Mouse (Mus musculus): Measurements from ENCODE around the gene Zfp69. TPM values are rescaled to one million over a fixed set of nuclear protein-coding genes. Genes with fewer than 3 reads are reported as not detected.
A peak's percentile ranks its signal among the peaks of the same experiment; 100 is the strongest.

Gene Zfp69
- total RNA-seq, 2 experiments from 2014 or later: 4.0 to 4.1 TPM

- DNase-seq: no peak
- intact Hi-C loops (cut with DNase I): loop anchor here (5.0 kb wide), 1 partner anchor 37 kb away; the partner anchor contains the start of gene Rims3
Measured at GRCm38 (mm10) chr4:120888884-120889283, 62.6 kb downstream of the Zfp69 start.

- peak; percentile 64 for DNase-seq
- intact Hi-C loops (cut with DNase I): loop anchor here (5.0 kb wide), 1 partner anchor 35 kb away; the partner anchor contains the start of gene Rims3
Measured at GRCm38 (mm10) chr4:120887381-120888112, 64.0 kb downstream of the Zfp69 start.

GRCm38 (mm10) chr4:120886811-120887210 is 64.7 kb downstream of the Zfp69 start:
- intact Hi-C loops (cut with DNase I): loop anchor here (5.0 kb wide), 1 partner anchor 35 kb away; the partner anchor contains the start of gene Rims3
- DNase-seq: no peak

- no peak for DNase-seq
- intact Hi-C loops (cut with DNase I): loop anchor here (5.0 kb wide), 1 partner anchor 34 kb away; the partner anchor contains the start of gene Rims3
Measured at GRCm38 (mm10) chr4:120886131-120886530, 65.4 kb downstream of the Zfp69 start.

GRCm38 (mm10) chr4:120885208-120886120 is 66.0 kb downstream of the Zfp69 start:
- intact Hi-C loops (cut with DNase I): loop anchor here (5.0 kb wide), 1 partner anchor 33 kb away; the partner anchor contains the start of gene Rims3
- DNase-seq: peak; percentile 53

GRCm38 (mm10) chr4:120882002-120882625 is 69.4 kb downstream of the Zfp69 start:
- DNase-seq: peak; percentile 47
- intact Hi-C loops (cut with DNase I): no loop called here

GRCm38 (mm10) chr4:120880731-120881432 is 70.6 kb downstream of the Zfp69 start:
- no peak for DNase-seq
- intact Hi-C loops (cut with DNase I): no loop called here

Small RNA genes lying within 50 kb of the gene (microRNA-seq; reads per million reads assigned to microRNA genes)
- 1.2 reads per million for gene Mir7015

Other genes with a start within 250 kb of the Zfp69 start
- gene Kcnq4, start 203.1 kb downstream of the Zfp69 start, total RNA-seq (2021): 10 to 100 TPM; 19.6 to 21.1 TPM
- gene Nfyc, start 120.1 kb downstream of the Zfp69 start, total RNA-seq (2021): 10 to 100 TPM; 43.1 to 55.8 TPM
- 10 to 100 TPM; 74.4 to 75.8 TPM for gene Rims3, start 96.9 kb downstream of the Zfp69 start, total RNA-seq (2021)
- 10 to 100 TPM; 20.3 to 23.0 TPM for gene Exo5, start 26.7 kb downstream of the Zfp69 start, total RNA-seq (2021)
- gene Smap2, start 65.5 kb upstream of the Zfp69 start, total RNA-seq (2021): 100 to 1,000 TPM; 124 to 128 TPM
- gene Col9a2, start 87.7 kb upstream of the Zfp69 start, total RNA-seq (2021): 10 to 100 TPM; 11.0 to 12.1 TPM
- 10 to 100 TPM; 19.5 TPM for gene Zmpste24, start 146.5 kb upstream of the Zfp69 start, total RNA-seq (2021)
- not detected for gene Tmco2, start 157.5 kb upstream of the Zfp69 start, total RNA-seq (2021)

All from left cerebral cortex, postnatal 4 days (tissue).